Mouse (Mus musculus): ENCODE measurements around the gene Nadk. TPM values are rescaled to one million over a fixed set of nuclear protein-coding genes. Genes with fewer than 3 reads are reported as not detected.

The Nadk gene
- total RNA-seq (2012; rRNA removed) (138 and 162 TPM in 2 replicates), total RNA-seq (2014; rRNA removed) (193 and 204 TPM in 2 replicates), polyA plus RNA-seq (2012; ENCODE audit: insufficient read length, low read depth) (199 and 212 TPM in 2 replicates)

- in situ Hi-C loops (cut with MboI; ENCODE audit: low pct_ligation_motif_present, low pct_unique_long_range_greater_than_20kb, low sequenced_read_pairs), result loop anchor here (10.0 kb wide), 1 partner anchor 47 kb away; no protein-coding TSS in a partner anchor
Measured at GRCm38 (mm10) chr4:155561661-155562442, at the start of gene Nadk. TSS of gene Nadk (plus strand) at chr4:155562378.

GRCm38 (mm10) chr4:155514810-155515209 lies 47.4 kb upstream of the Nadk start:
- no peak overlapping the region for H3K27ac ChIP-seq (ENCODE audit: insufficient read depth, low read depth)
- peaks cover 6 to 38% of the 10 kb centered on the region in 2 experiments; a peak in 3 of 4 replicates for H3K4me1 ChIP-seq (ENCODE audit: control insufficient read depth in 1 of 2, insufficient read depth in 2 of 2)
- in situ Hi-C loops (cut with MboI; ENCODE audit: low pct_ligation_motif_present, low pct_unique_long_range_greater_than_20kb, low sequenced_read_pairs) (loop anchor here (10.0 kb wide), 1 partner anchor 50 kb away; the partner anchor contains the start of gene Nadk), dilution Hi-C loops (cut with MboI; ENCODE audit: extremely low pct_ligation_motif_present, extremely low pct_unique_long_range_greater_than_20kb, low sequenced_read_pairs) (no loop called here)
- peaks cover 88% of the 10 kb centered on the region for H3K79me2 ChIP-seq (replicated peaks; ENCODE audit: control insufficient read depth, extremely low read depth, insufficient read depth, poor library complexity, severe bottlenecking)
- H3K4me2 ChIP-seq (ENCODE audit: insufficient read depth, low read depth, poor library complexity, severe bottlenecking), result no peak overlapping the region
- H3K9me3 ChIP-seq (replicated peaks; ENCODE audit: low read length), result no peaks in the 10 kb centered on the region
- DNase-seq (ENCODE audit: extremely low read depth), result no peak
- H3K36me3 ChIP-seq (replicated peaks in 1 of 2; ENCODE audit: control insufficient read depth in 1 of 2, insufficient read depth in 1 of 2, low read length in 1 of 2), result peaks cover 6 to 55% of the 10 kb centered on the region in 2 experiments
- TF ChIP-seq GABPA (IDR thresholded peaks at IDR 0.05; ENCODE audit: insufficient replicate concordance, low read depth, low read length), result no peak
- no peak for TF ChIP-seq MAFK (IDR thresholded peaks at IDR 0.05; ENCODE audit: insufficient replicate concordance, low read length)
- no peak for TF ChIP-seq CTCF (conservative IDR thresholded peaks at IDR 0.05 in 1 of 2, IDR thresholded peaks at IDR 0.05 in 1 of 2; ENCODE audit: low read depth in 2 of 2, low read length in 2 of 2)
- TF ChIP-seq MYC (IDR thresholded peaks at IDR 0.05; ENCODE audit: low read depth, low read length), result no peak
- no peak overlapping the region for H3K9ac ChIP-seq (ENCODE audit: insufficient read depth, low read depth)
- no peak overlapping the region for H3K4me3 ChIP-seq (replicated peaks in 1 of 3; ENCODE audit: low read depth in 2 of 3, low read length in 2 of 3, poor library complexity in 1 of 3)
- H3K27me3 ChIP-seq (replicated peaks), result no peaks in the 10 kb centered on the region

More at GRCm38 (mm10) chr4:155561661-155562442, at the start of gene Nadk:
- no peaks in the 10 kb centered on the region for H3K27me3 ChIP-seq (replicated peaks)
- no peaks in the 10 kb centered on the region for H3K9me3 ChIP-seq (replicated peaks; ENCODE audit: low read length)
- dilution Hi-C loops (cut with MboI; ENCODE audit: extremely low pct_ligation_motif_present, extremely low pct_unique_long_range_greater_than_20kb, low sequenced_read_pairs), result no loop called here
- H3K4me2 ChIP-seq (ENCODE audit: insufficient read depth, low read depth, poor library complexity, severe bottlenecking), result peak within 1 kb of the TSS; percentile 87
- H3K4me3 ChIP-seq (replicated peaks in 1 of 3; ENCODE audit: low read depth in 2 of 3, low read length in 2 of 3, poor library complexity in 1 of 3), result peak within 1 kb of the TSS; percentile 34 to 58 (median 46)
- no peak for TF ChIP-seq JUN (IDR thresholded peaks at IDR 0.05; ENCODE audit: insufficient read depth, low read depth, low read length)
- TF ChIP-seq USF2 (conservative IDR thresholded peaks at IDR 0.05; ENCODE audit: low read depth, low read length), result no peak
- no peak for TF ChIP-seq BHLHE40 (IDR thresholded peaks at IDR 0.05; ENCODE audit: low read depth, low read length)
- TF ChIP-seq ZKSCAN1 (IDR thresholded peaks at IDR 0.05; ENCODE audit: borderline replicate concordance, low read depth, low read length), result no peak
- TF ChIP-seq TCF12 (IDR thresholded peaks at IDR 0.05; ENCODE audit: low read depth, low read length), result no peak
- TF ChIP-seq NELFE (IDR thresholded peaks at IDR 0.05; ENCODE audit: low read depth, low read length), result no peak
- no peak for TF ChIP-seq ZNF384 (IDR thresholded peaks at IDR 0.05; ENCODE audit: low read depth, low read length)
- TF ChIP-seq MEF2A (IDR thresholded peaks at IDR 0.05; ENCODE audit: borderline replicate concordance, low read depth, low read length), result no peak
- no peak for TF ChIP-seq PAX5 (IDR thresholded peaks at IDR 0.05; ENCODE audit: low read length)
- TF ChIP-seq MXI1 (IDR thresholded peaks at IDR 0.05; ENCODE audit: low read depth, low read length), result no peak
- TF ChIP-seq UBTF (IDR thresholded peaks at IDR 0.05; ENCODE audit: low read depth, low read length), result no peak
- no peak for TF ChIP-seq SIN3A (IDR thresholded peaks at IDR 0.05; ENCODE audit: low read length)
- no peak for TF ChIP-seq ETS1 (conservative IDR thresholded peaks at IDR 0.05; ENCODE audit: low read depth, low read length)
- TF ChIP-seq RCOR1 (conservative IDR thresholded peaks at IDR 0.05; ENCODE audit: low read depth, low read length), result no peak
- peak; percentile 36 for DNase-seq (ENCODE audit: extremely low read depth)
- H3K79me2 ChIP-seq (replicated peaks; ENCODE audit: control insufficient read depth, extremely low read depth, insufficient read depth, poor library complexity, severe bottlenecking), result peaks cover 30% of the 10 kb centered on the region
- H3K36me3 ChIP-seq (replicated peaks in 1 of 2; ENCODE audit: control insufficient read depth in 1 of 2, insufficient read depth in 1 of 2, low read length in 1 of 2), result peaks cover 30 to 47% of the 10 kb centered on the region in 2 experiments
- H3K4me1 ChIP-seq (ENCODE audit: control insufficient read depth in 1 of 2, insufficient read depth in 2 of 2), result peaks cover 21 to 67% of the 10 kb centered on the region in 2 experiments
- peak within 1 kb of the TSS; percentile 83 for H3K9ac ChIP-seq (ENCODE audit: insufficient read depth, low read depth)
- peak within 1 kb of the TSS; percentile 88 for H3K27ac ChIP-seq (ENCODE audit: insufficient read depth, low read depth)
